Comparison of ENCODE assay signal across 27 mouse cellular contexts in genomic region chr19:6079983-6080480, GRCm38 (mm10). TPM values are rescaled to one million over a fixed set of nuclear protein-coding genes. Genes with fewer than 3 reads are reported as not detected.
"Had no signal": no experiment of that assay in that cellular context is flagged by ENCODE, and none has a peak within 500 bp of the region (broad histone marks: within the 10 kb centered on the region; RNA-seq: fewer than 3 reads in every experiment).

TSS of gene Tmem262 (plus strand) at chr19:6080033.

- H3K4me3 ChIP-seq: midbrain, embryonic 13.5 days; midbrain, embryonic 15.5 days; myocyte; neural tube, embryonic 13.5 days; neural tube, embryonic 15.5 days had no signal

- H3K9ac ChIP-seq: lung, embryonic 14.5 days; midbrain, embryonic 13.5 days; midbrain, embryonic 15.5 days; neural tube, embryonic 13.5 days; neural tube, embryonic 15.5 days had no signal

- DNase-seq: lung, adult 18-20 months; lung, embryonic 14.5 days; lung, postnatal 10 days; lung, postnatal 4 days; retina, postnatal 1 day; right cerebral cortex, adult 18-20 months; right cerebral cortex, postnatal 25 days; right cerebral cortex, postnatal 4 days; spleen, adult 18-20 months; thymus, adult 18-20 months; thymus, postnatal 14 days; thymus, postnatal 36 days had no signal

- H3K27me3 ChIP-seq: midbrain, embryonic 13.5 days; midbrain, embryonic 15.5 days; neural tube, embryonic 13.5 days; neural tube, embryonic 15.5 days had no signal

- H3K9me3 ChIP-seq: midbrain, embryonic 13.5 days; midbrain, embryonic 15.5 days; neural tube, embryonic 13.5 days; neural tube, embryonic 15.5 days had no signal

- ATAC-seq: midbrain, embryonic 13.5 days; midbrain, embryonic 15.5 days had no signal

- H3K27ac ChIP-seq: midbrain, embryonic 13.5 days; midbrain, embryonic 15.5 days; neural tube, embryonic 13.5 days; neural tube, embryonic 15.5 days had no signal

- H3K4me2 ChIP-seq: lung, embryonic 14.5 days; midbrain, embryonic 11.5 days; midbrain, embryonic 13.5 days; midbrain, embryonic 15.5 days; neural tube, embryonic 13.5 days; neural tube, embryonic 15.5 days had no signal

RNA-seq across cellular contexts. Expression of gene Tmem262, which starts in this region (rescaled TPM):
- total RNA-seq: megakaryocyte, adult 5-6 weeks; megakaryocyte-erythroid progenitor cell, adult 5-6 weeks had no signal
- polyA plus RNA-seq: liver, embryonic 16.5 days; lung, embryonic 14.5 days; lung, embryonic 16.5 days; midbrain, embryonic 11.5 days; midbrain, embryonic 13.5 days; midbrain, embryonic 15.5 days; neural tube, embryonic 11.5 days; neural tube, embryonic 13.5 days; neural tube, embryonic 15.5 days; small intestine, adult 2 months; stomach, embryonic 14.5 days; stomach, embryonic 16.5 days; thymus, postnatal 0 days had no signal
